Mouse (Mus musculus) bone marrow, adult 2 months (tissue): ENCODE data around the gene Phf12.

ENCODE experiments used
- CTCF ChIP-seq: fragments of 200-500 bp; IDR thresholded peaks from 2 replicates; pipeline ENCODE4 v1.5.1; 2011; ENCODE audit warnings: low read length, control low read depth; ENCODE audit not compliant: control insufficient read depth, insufficient read depth
- POLR2A ChIP-seq: fragments of 200-500 bp; IDR thresholded peaks from 2 replicates; pipeline ENCODE4 v1.6.1; 2011; ENCODE audit warnings: low read depth, mild to moderate bottlenecking, control low read depth, low read length, borderline replicate concordance; ENCODE audit not compliant: control insufficient read depth

- no peak for TF ChIP-seq POLR2A
- no peak for TF ChIP-seq CTCF
Measured at GRCm38 (mm10) chr11:78053078-78053477, 70.5 kb downstream of the Phf12 start.
